Mouse (Mus musculus): ENCODE measurements around the gene Shld1. TPM values are rescaled to one million over a fixed set of nuclear protein-coding genes. Genes with fewer than 3 reads are reported as not detected.

Gene Shld1
- polyA plus RNA-seq, 1 experiment from 2014 or later = 11.2 TPM

DNA sequence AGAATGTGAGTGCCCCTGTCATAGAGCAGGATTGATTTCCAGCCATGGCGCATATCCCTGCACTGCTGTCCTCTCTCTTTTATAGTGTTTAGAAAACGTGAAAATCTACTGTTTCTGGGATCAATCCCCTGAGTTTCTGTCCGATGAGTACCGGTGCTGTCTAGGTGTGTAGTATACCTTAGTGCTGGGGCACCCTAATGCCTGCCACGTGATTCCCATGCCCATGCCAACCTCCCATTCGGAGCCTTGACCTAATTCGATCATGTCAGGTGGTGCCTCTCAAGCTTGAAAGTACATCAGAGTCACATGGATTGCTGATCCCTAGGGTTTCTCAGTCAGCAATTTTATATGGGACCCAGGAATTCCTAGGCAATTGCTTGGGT is 107.5 kb downstream of the Shld1 start:
- 85% methylated on average over 7 of the region's 7 CpGs for WGBS
- Histone ChIP-seq H3K9me3 (ENCODE audit: control insufficient read depth) (no peaks in the 10 kb centered on the region), H3K9ac (ENCODE audit: low read depth, low read length) (no peak overlapping the region), H3K4me3 (ENCODE audit: low read depth, low read length) (no peak overlapping the region), H3K36me3 (ENCODE audit: control insufficient read depth, insufficient read depth) (no peaks in the 10 kb centered on the region), H3K27ac (ENCODE audit: low read depth, low read length) (no peak overlapping the region), H3K27me3 (replicated peaks; ENCODE audit: control insufficient read depth, insufficient read depth, low read length) (no peaks in the 10 kb centered on the region), H3K4me1 (replicated peaks; ENCODE audit: control insufficient read depth, insufficient read depth, low read length) (no peaks in the 10 kb centered on the region), H3K4me2 (replicated peaks; ENCODE audit: low read depth) (no peak overlapping the region)
- no peak for TF ChIP-seq CTCF (IDR thresholded peaks at IDR 0.05; ENCODE audit: low read depth)
- no peak for ATAC-seq

Other genes with a start within 250 kb of the Shld1 start
- gene Gpcpd1, start 99.2 kb upstream of the Shld1 start, polyA plus RNA-seq (2015; fragmentation: Nextera tagmentation; extraction: Ambion mirVana) = 33.7 and 34.3 TPM in 2 replicates
- gene Chgb, start 94.3 kb downstream of the Shld1 start, polyA plus RNA-seq (2015; fragmentation: Nextera tagmentation; extraction: Ambion mirVana) = 46.3 and 47.0 TPM in 2 replicates
- 35.5 and 38.4 TPM in 2 replicates for gene Trmt6, start 129.1 kb downstream of the Shld1 start, polyA plus RNA-seq (2015; fragmentation: Nextera tagmentation; extraction: Ambion mirVana)
- gene Mcm8, start 129.2 kb downstream of the Shld1 start, polyA plus RNA-seq (2015; fragmentation: Nextera tagmentation; extraction: Ambion mirVana) = 2.5 and 3.5 TPM in 2 replicates
- 36.6 and 39.0 TPM in 2 replicates for gene Crls1, start 159.7 kb downstream of the Shld1 start, polyA plus RNA-seq (2015; fragmentation: Nextera tagmentation; extraction: Ambion mirVana)
- 9.5 and 9.8 TPM in 2 replicates for gene Lrrn4, start 194.0 kb downstream of the Shld1 start, polyA plus RNA-seq (2015; fragmentation: Nextera tagmentation; extraction: Ambion mirVana)